Mouse (Mus musculus): ENCODE measurements around the gene Zfp42.

Gene Zfp42

DNA sequence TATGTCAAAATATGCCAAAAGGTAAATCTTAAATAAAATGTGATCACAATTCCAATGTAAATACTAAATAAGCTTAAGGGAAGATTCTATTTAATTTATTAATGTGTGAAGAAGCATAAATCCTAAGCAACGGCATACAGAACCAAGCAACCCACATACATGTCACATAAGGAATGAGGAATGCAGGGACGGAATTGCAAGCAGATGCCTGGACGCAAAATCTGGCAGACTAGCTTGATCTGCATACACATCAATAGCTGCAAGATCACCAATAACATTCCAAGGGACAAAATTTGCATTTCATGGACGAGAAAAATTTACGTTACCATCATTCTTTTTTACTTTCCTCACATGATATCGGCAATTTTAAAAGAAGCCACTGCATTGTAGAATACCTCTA is 51.1 kb downstream of the Zfp42 start:
- DNase-seq (ENCODE audit: low read depth in 1 of 2, low spot score in 2 of 2) = no peak

DNA sequence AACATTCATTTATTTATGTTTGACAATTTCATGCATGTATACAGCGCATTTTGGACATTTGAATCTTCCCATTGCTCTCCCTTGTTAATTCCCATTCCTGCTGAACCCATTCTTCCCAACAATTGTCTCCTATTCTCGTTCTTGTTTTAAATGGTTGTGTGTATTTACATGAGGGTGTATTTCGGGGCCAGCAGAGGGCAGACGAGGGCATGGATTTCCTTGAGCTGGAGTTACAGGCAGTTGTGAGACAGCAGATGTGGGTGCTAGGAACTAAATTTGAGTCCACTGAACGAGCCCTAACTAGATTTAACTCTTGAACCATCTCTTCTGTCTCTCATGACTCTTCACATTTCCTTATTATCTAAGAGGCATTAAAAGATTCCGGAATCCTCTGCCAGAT is 55.1 kb downstream of the Zfp42 start:
- DNase-seq (ENCODE audit: low read depth in 1 of 2, low spot score in 2 of 2) = no peak

DNA sequence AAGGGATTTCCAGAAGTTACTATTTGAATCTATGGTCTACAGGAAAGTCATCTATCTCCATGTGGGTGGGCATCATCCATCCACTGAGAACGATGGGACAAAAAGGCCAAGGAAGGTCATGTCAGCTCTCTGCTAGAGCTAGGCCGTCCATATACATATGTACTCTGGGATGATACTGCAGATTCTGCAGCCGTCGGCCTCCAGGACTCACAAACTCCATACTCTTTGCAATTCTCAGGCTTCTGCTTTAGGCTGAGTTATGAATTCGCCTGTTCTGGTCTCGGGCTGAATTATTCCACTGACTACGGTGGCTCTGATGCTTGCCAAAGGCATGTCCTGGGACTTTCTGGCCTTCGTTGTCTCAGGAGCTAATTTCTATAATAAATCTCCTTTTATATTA is 58.1 kb downstream of the Zfp42 start:
- DNase-seq (ENCODE audit: low read depth in 1 of 2, low spot score in 2 of 2) = no peak

Measured in monocyte, adult 2 months (primary cell).